Mouse (Mus musculus) cerebellum, adult 2 months (tissue): ENCODE measurements around the gene Sdhaf2.

Experiments
- CTCF ChIP-seq: fragments of 200-500 bp; IDR thresholded peaks from 2 replicates; pipeline ENCODE4 v1.5.1; 2011; ENCODE audit warnings: low read depth, mild to moderate bottlenecking, control low read depth, low read length, moderate library complexity, borderline replicate concordance; ENCODE audit not compliant: insufficient read depth
- POLR2A ChIP-seq: fragments of 200-500 bp; IDR thresholded peaks from 2 replicates; pipeline ENCODE4 v1.6.1; 2011; ENCODE audit warnings: low read length, control low read depth, borderline replicate concordance; ENCODE audit not compliant: insufficient read depth

- no peak for TF ChIP-seq CTCF
- TF ChIP-seq POLR2A = no peak
Measured at GRCm38 (mm10) chr19:10497512-10498160, 28.3 kb downstream of the Sdhaf2 start.
